8 mouse cellular contexts compared by ENCODE assay signal in genomic region chr12:87387171-87388121, GRCm38 (mm10). TPM values are rescaled to one million over a fixed set of nuclear protein-coding genes. Genes with fewer than 3 reads are reported as not detected.
A peak's percentile ranks its signal among the peaks of the same experiment; 100 is the strongest.
DNase-seq lines count a peak whose midpoint lies in the region; ATAC-seq and TF ChIP-seq lines count a peak whose summit lies in the region.

No protein-coding gene starts in this region.

- under 1% methylated on average over 65 of the region's 65 CpGs for WGBS in intestine, embryonic 15.5 days

- peak overlapping the region; percentile 79 for H3ac ChIP-seq in myocyte (ENCODE audit: control insufficient read depth, insufficient read length)

- no peak for TF ChIP-seq POLR2A in myocyte (IDR thresholded peaks at IDR 0.05; ENCODE audit: insufficient read length, low read depth)

- peak overlapping the region; percentile 93 for H3K27ac ChIP-seq in gastrocnemius, adult 2 months
- peak overlapping the region; percentile 88 for H3K27ac ChIP-seq in intestine, embryonic 15.5 days

- H3K9ac ChIP-seq in intestine, embryonic 15.5 days: peak overlapping the region; percentile 95

- DNase-seq in heart, adult 18-20 months: peak; percentile 53
- no peak for DNase-seq in heart, postnatal 25 days (ENCODE audit: low spot score)
- peak; percentile 59 for DNase-seq in cerebellum, adult 9-10 months
- peak; percentile 29 for DNase-seq in gastrocnemius, adult 2 months
- peak; percentile 33 for DNase-seq in liver
- DNase-seq in thymus, postnatal 14 days: peak; percentile 51

- ATAC-seq in intestine, embryonic 15.5 days: peak; percentile 62

- intact Hi-C loops in heart, postnatal 25 days (cut with DNase I): loop anchor here (2.0 to 5.0 kb wide), 3 partner anchors 21 to 120 kb away; partner anchors contain the start of genes Ahsa1 and Vipas39
- intact Hi-C loops in gastrocnemius, adult 2 months (cut with DNase I): loop anchor here (2.0 kb wide), 1 partner anchor 121 kb away; the partner anchor contains the start of genes Ahsa1 and Vipas39

- peaks cover 13% of the 10 kb centered on the region; the same call in 1 of the 2 replicates for H3K4me1 ChIP-seq in intestine, embryonic 15.5 days (replicated peaks)

- TF ChIP-seq CTCF in gastrocnemius, adult 2 months (IDR thresholded peaks at IDR 0.05): no peak

- H3K36me3 ChIP-seq in intestine, embryonic 15.5 days: no peaks in the 10 kb centered on the region
- H3K36me3 ChIP-seq in myocyte (ENCODE audit: control insufficient read depth, insufficient read depth): no peaks in the 10 kb centered on the region

- H3K4me3 ChIP-seq in gastrocnemius, adult 2 months: peak overlapping the region; percentile 97
- peak overlapping the region; percentile 99 for H3K4me3 ChIP-seq in intestine, embryonic 15.5 days (replicated peaks)
- peak overlapping the region; percentile 78 for H3K4me3 ChIP-seq in myocyte

- H3K4me2 ChIP-seq in intestine, embryonic 15.5 days (replicated peaks): peak overlapping the region; percentile 86
- peak overlapping the region; percentile 77 for H3K4me2 ChIP-seq in myocyte (ENCODE audit: low read depth)

- H3K79me2 ChIP-seq in myocyte (ENCODE audit: control insufficient read depth, insufficient read depth): peaks cover 51% of the 10 kb centered on the region

- H3K9me3 ChIP-seq in intestine, embryonic 15.5 days: no peaks in the 10 kb centered on the region

- H3K27me3 ChIP-seq in intestine, embryonic 15.5 days (replicated peaks): no peaks in the 10 kb centered on the region
- no peaks in the 10 kb centered on the region for H3K27me3 ChIP-seq in myocyte (ENCODE audit: control insufficient read depth, insufficient read depth, insufficient read length)

TF ChIP-seq in myocyte, 11 proteins besides CTCF, POLR2A, EP300 and RAD21:
- TF ChIP-seq MAX (IDR thresholded peaks at IDR 0.05; ENCODE audit: low read depth) (no peak), POLR2AphosphoS2 (IDR thresholded peaks at IDR 0.05; ENCODE audit: insufficient read length, low read depth) (no peak), TCF3 (IDR thresholded peaks at IDR 0.05; ENCODE audit: insufficient read length, low read depth) (no peak), SRF (IDR thresholded peaks at IDR 0.05; ENCODE audit: control insufficient read depth, insufficient read length, low read depth) (no peak), USF1 (IDR thresholded peaks at IDR 0.05; ENCODE audit: low read depth) (no peak), REST (IDR thresholded peaks at IDR 0.05; ENCODE audit: insufficient read depth, insufficient read length) (no peak), E2F4 (IDR thresholded peaks at IDR 0.05; ENCODE audit: insufficient read depth) (no peak), MYOD1 (IDR thresholded peaks at IDR 0.05; ENCODE audit: control insufficient read depth in 1 of 3, insufficient read length in 2 of 3, low read depth in 2 of 3) (no peak), CEBPB (IDR thresholded peaks at IDR 0.05; ENCODE audit: insufficient read depth, poor library complexity, severe bottlenecking) (no peak), TCF12 (IDR thresholded peaks at IDR 0.05; ENCODE audit: insufficient read depth, poor library complexity, severe bottlenecking) (no peak)
TF ChIP-seq in myocyte: peak in this region for 0.

RNA-seq across cellular contexts. Expression of gene Sptlc2, which starts 0.7 kb away (rescaled TPM):
- 10 to 100 TPM; 21.1 to 24.1 TPM for total RNA-seq in heart, adult 18-20 months (2021)
- 10 to 100 TPM; 25.0 to 26.8 TPM for total RNA-seq in heart, postnatal 25 days (2021)
- total RNA-seq in gastrocnemius, adult 2 months (2021): 1 to 10 TPM; 6.4 to 8.5 TPM
- 115 and 119 TPM in 2 replicates for polyA plus RNA-seq in intestine, embryonic 15.5 days (2015; fragmentation: Nextera tagmentation; extraction: Ambion mirVana)
- polyA plus RNA-seq in myocyte (2012; fragmentation: generic; extraction: Trizol): 43.4 TPM

RNA-seq across cellular contexts. Expression of gene Slirp, which starts 56.2 kb away (rescaled TPM):
- total RNA-seq in heart, adult 18-20 months (2021): 100 to 1,000 TPM; 148 to 166 TPM
- total RNA-seq in heart, postnatal 25 days (2021): 100 to 1,000 TPM; 169 to 172 TPM
- 100 to 1,000 TPM; 141 to 180 TPM for total RNA-seq in gastrocnemius, adult 2 months (2021)
- 290 and 308 TPM in 2 replicates for polyA plus RNA-seq in intestine, embryonic 15.5 days (2015; fragmentation: Nextera tagmentation; extraction: Ambion mirVana)
- 101 TPM for polyA plus RNA-seq in myocyte (2012; fragmentation: generic; extraction: Trizol)

RNA-seq across cellular contexts. Expression of gene Alkbh1, which starts 56.4 kb away (rescaled TPM):
- 10 to 100 TPM in 1 of 2 experiments, 1 to 10 TPM in 1; 9.8 to 10.6 TPM for total RNA-seq in heart, adult 18-20 months (2021)
- 10 to 100 TPM in 1 of 2 experiments, 1 to 10 TPM in 1; 9.5 to 13.1 TPM for total RNA-seq in heart, postnatal 25 days (2021)
- 1 to 10 TPM; 6.4 to 8.3 TPM for total RNA-seq in gastrocnemius, adult 2 months (2021)
- 48.3 and 50.6 TPM in 2 replicates for polyA plus RNA-seq in intestine, embryonic 15.5 days (2015; fragmentation: Nextera tagmentation; extraction: Ambion mirVana)
- polyA plus RNA-seq in myocyte (2012; fragmentation: generic; extraction: Trizol): 9.3 TPM
